8 mouse cellular contexts compared by ENCODE assay signal in the genomic region with DNA sequence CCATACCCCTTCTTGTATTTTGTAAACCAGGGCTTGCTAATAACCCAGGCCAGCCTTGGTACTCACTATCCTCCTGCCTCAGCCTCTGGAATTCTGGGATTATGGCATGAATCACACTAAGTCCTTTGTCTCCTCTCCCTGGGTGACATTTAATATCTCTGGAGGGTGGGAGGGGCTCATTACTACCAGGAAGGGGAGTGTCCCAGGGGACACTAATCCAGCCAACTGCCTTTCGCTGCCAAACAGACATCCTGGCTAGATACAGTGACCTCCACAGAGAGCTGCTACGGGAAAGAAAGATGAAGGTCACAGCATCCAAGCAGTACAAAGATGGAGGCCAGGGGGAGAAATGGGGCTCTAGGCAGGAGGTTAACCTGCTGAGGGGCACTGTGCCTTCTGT. TPM values are rescaled to one million over a fixed set of nuclear protein-coding genes. Genes with fewer than 3 reads are reported as not detected.
DNase-seq lines count a peak whose midpoint lies in the region; ATAC-seq lines count a peak whose summit lies in the region.

No protein-coding gene starts in this region.

- H3K36me3 ChIP-seq in liver, embryonic 13.5 days: peaks cover 38% of the 10 kb centered on the region
- H3K36me3 ChIP-seq in embryonic facial prominence, embryonic 12.5 days: peaks cover 52% of the 10 kb centered on the region

- H3K4me2 ChIP-seq in liver, embryonic 13.5 days: no peak overlapping the region
- H3K4me2 ChIP-seq in embryonic facial prominence, embryonic 12.5 days (replicated peaks): no peak overlapping the region

- no peaks in the 10 kb centered on the region for H3K27me3 ChIP-seq in liver, embryonic 13.5 days
- no peaks in the 10 kb centered on the region for H3K27me3 ChIP-seq in embryonic facial prominence, embryonic 12.5 days

- no peak for DNase-seq in liver, embryonic 13.5 days
- DNase-seq in liver: no peak
- peak; percentile 68 for DNase-seq in kidney, adult 18-20 months
- peak; percentile 73 for DNase-seq in lung, postnatal 36 days
- no peak for DNase-seq in right cerebral cortex, postnatal 14 days
- DNase-seq in layer of hippocampus, adult 8-10 months (ENCODE audit: low spot score in 2 of 2): no peak

- ATAC-seq in liver, embryonic 13.5 days (ENCODE audit: low read depth): no peak
- no peak for ATAC-seq in embryonic facial prominence, embryonic 12.5 days (ENCODE audit: insufficient number of reproducible peaks, insufficient read depth, low FRiP score, low TSS enrichment)
- no peak for ATAC-seq in monocyte, adult 5-6 weeks (replicated peaks; ENCODE audit: insufficient number of reproducible peaks, low FRiP score, low TSS enrichment, poor library complexity, severe bottlenecking)

- H3K4me3 ChIP-seq in liver, embryonic 13.5 days (replicated peaks): no peak overlapping the region
- no peak overlapping the region for H3K4me3 ChIP-seq in embryonic facial prominence, embryonic 12.5 days

- no peaks in the 10 kb centered on the region for H3K9me3 ChIP-seq in liver, embryonic 13.5 days (replicated peaks)
- no peaks in the 10 kb centered on the region for H3K9me3 ChIP-seq in embryonic facial prominence, embryonic 12.5 days

- 49% methylated on average over 2 of the region's 2 CpGs for WGBS in liver, embryonic 13.5 days (ENCODE audit: insufficient replicate concordance)
- 18% methylated on average over 2 of the region's 2 CpGs for WGBS in embryonic facial prominence, embryonic 12.5 days

- H3K9ac ChIP-seq in liver, embryonic 13.5 days: 0 out of 2 replicates have a peak overlapping the region, but pooled peaks have one; percentile 9
- H3K9ac ChIP-seq in embryonic facial prominence, embryonic 12.5 days: no peak overlapping the region

- H3K27ac ChIP-seq in liver, embryonic 13.5 days: no peak overlapping the region
- peak overlapping the region; percentile 46; the same call in 1 of the 2 replicates for H3K27ac ChIP-seq in embryonic facial prominence, embryonic 12.5 days

- H3K4me1 ChIP-seq in liver, embryonic 13.5 days (replicated peaks): no peaks in the 10 kb centered on the region
- peaks cover 11% of the 10 kb centered on the region; the same call in 1 of the 2 replicates for H3K4me1 ChIP-seq in embryonic facial prominence, embryonic 12.5 days

RNA-seq across cellular contexts. Expression of gene Ephb4, which starts 25.7 kb away (rescaled TPM):
- 5.6 and 8.1 TPM in 2 replicates for polyA plus RNA-seq in liver, embryonic 13.5 days (2015; fragmentation: Nextera tagmentation; extraction: Ambion mirVana)
- polyA plus RNA-seq in embryonic facial prominence, embryonic 12.5 days (2016; fragmentation: Nextera tagmentation; extraction: Ambion mirVana): 87.3 and 91.6 TPM in 2 replicates
- total RNA-seq in monocyte, adult 5-6 weeks (2017): not detected in 3 replicates
- 1 to 10 TPM; 5.6 to 7.2 (median 5.9) TPM for total RNA-seq in layer of hippocampus, adult 8-10 months (2022)

RNA-seq across cellular contexts. Expression of gene Slc12a9, which starts 42.2 kb away (rescaled TPM):
- 2.8 and 3.2 TPM in 2 replicates for polyA plus RNA-seq in liver, embryonic 13.5 days (2015; fragmentation: Nextera tagmentation; extraction: Ambion mirVana)
- 16.0 and 18.8 TPM in 2 replicates for polyA plus RNA-seq in embryonic facial prominence, embryonic 12.5 days (2016; fragmentation: Nextera tagmentation; extraction: Ambion mirVana)
- total RNA-seq in monocyte, adult 5-6 weeks (2017): 24.2 to 30.4 TPM (median 25.2 TPM) in 3 replicates
- total RNA-seq in layer of hippocampus, adult 8-10 months (2022): 10 to 100 TPM; 25.6 to 37.8 (median 32.0) TPM

Comparison
In these comparisons a context has a peak if more than half of its experiments do, and no peak if none do; other contexts are left out.
1. DNase-seq: peak in kidney, adult 18-20 months (single experiment) and lung, postnatal 36 days (single experiment); none in liver, embryonic 13.5 days (single experiment), liver (single experiment), right cerebral cortex, postnatal 14 days (single experiment) and layer of hippocampus, adult 8-10 months (0 of 2).